Mouse (Mus musculus) lung, adult 2 months (tissue): ENCODE measurements around the gene Atf7ip2.

Experiments used
- CTCF ChIP-seq: fragments of 200-500 bp; IDR thresholded peaks from 2 replicates; pipeline ENCODE4 v1.5.1; 2011; ENCODE audit warnings: mild to moderate bottlenecking, low read length, control low read depth; ENCODE audit not compliant: insufficient read depth
- POLR2A ChIP-seq: fragments of 200-500 bp; IDR thresholded peaks from 2 replicates; pipeline ENCODE4 v1.6.1; 2011; ENCODE audit warnings: low read depth, mild to moderate bottlenecking, control low read depth, low read length, borderline replicate concordance; ENCODE audit errors: extremely low read depth

DNA sequence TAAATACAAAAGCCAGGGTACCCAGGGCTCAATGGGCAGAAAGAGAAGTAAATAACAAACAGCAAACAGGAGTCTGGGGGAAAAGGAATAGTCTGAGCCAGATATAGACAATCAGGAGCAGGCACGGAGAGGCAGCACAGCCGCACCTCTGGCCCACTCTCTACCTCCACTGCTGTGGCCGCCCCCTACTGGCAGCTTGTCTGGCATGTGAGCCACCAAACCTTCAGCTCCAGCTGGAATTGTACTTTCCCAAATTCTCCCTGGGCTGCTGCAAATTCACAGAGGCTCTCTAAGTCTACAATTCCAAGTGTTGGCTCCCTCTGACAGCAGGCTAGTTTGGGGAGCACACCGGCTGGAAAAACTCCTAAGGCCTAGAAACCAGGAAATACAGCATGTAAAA, 82.0 kb downstream of the Atf7ip2 start:
- TF ChIP-seq POLR2A (no peak), CTCF (peak; percentile 24; the same call in 1 of the 2 replicates)
